Comparison of ENCODE assay signal across 7 mouse cellular contexts in the genomic region with DNA sequence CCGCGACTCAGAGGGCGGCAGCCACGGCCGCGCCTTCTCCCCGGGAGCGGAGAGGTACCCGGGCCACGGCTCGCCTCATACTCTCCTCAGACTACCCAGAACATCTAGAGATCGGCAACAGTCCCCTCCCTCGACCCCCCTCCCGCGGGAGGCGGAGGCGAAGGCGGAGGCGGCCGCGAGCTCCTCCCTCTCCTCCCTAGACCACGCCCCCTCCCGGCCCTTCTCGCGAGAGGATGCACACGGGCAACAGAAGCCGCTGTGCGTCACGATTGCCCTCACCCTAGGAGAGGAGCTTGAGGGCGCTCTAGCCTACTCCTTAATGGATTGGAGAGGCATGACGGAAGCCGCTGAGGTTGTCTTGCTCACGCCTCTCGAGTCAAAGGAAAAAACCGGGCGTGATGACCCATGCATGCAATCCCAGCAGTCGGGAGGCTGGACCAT. TPM values are rescaled to one million over a fixed set of nuclear protein-coding genes. Genes with fewer than 3 reads are reported as not detected.
DNase-seq lines count a peak whose midpoint lies in the region; ATAC-seq lines count a peak whose summit lies in the region.

A gene (minus strand): TSS at position 116 of the 441 bp plus-strand sequence.
A gene (plus strand): TSS at position 278 of the 441 bp plus-strand sequence.

- peak within 1 kb of the TSS; percentile 69 for H3K9ac ChIP-seq in embryonic facial prominence, embryonic 11.5 days (replicated peaks; ENCODE audit: low read length)
- H3K9ac ChIP-seq in midbrain, embryonic 13.5 days (replicated peaks): peak within 1 kb of the TSS; percentile 86

- H3K36me3 ChIP-seq in embryonic facial prominence, embryonic 11.5 days (replicated peaks; ENCODE audit: control insufficient read depth, insufficient read depth, low read depth, low read length): no peaks in the 10 kb centered on the region
- no peaks in the 10 kb centered on the region for H3K36me3 ChIP-seq in limb, embryonic 10.5 days
- no peaks in the 10 kb centered on the region for H3K36me3 ChIP-seq in midbrain, embryonic 13.5 days

- 1% methylated on average over 21 of the region's 37 CpGs for WGBS in embryonic facial prominence, embryonic 11.5 days
- under 1% methylated on average over 37 of the region's 37 CpGs for WGBS in limb, embryonic 10.5 days
- 0% methylated on average over 37 of the region's 37 CpGs for WGBS in midbrain, embryonic 13.5 days

- peak; percentile 94 for ATAC-seq in embryonic facial prominence, embryonic 11.5 days (replicated peaks; ENCODE audit: insufficient number of reproducible peaks, low FRiP score, low TSS enrichment, low read depth)
- peak; percentile 76 for ATAC-seq in granulocyte monocyte progenitor cell, adult 5-6 weeks (replicated peaks; ENCODE audit: poor library complexity, severe bottlenecking)
- ATAC-seq in midbrain, embryonic 13.5 days: peak; percentile 95

- peak within 1 kb of the TSS; percentile 78 for H3K27ac ChIP-seq in embryonic facial prominence, embryonic 11.5 days (replicated peaks; ENCODE audit: low read depth, low read length)
- H3K27ac ChIP-seq in limb, embryonic 10.5 days: peak within 1 kb of the TSS; percentile 90
- peak within 1 kb of the TSS; percentile 95 for H3K27ac ChIP-seq in midbrain, embryonic 13.5 days

- peak within 1 kb of the TSS; percentile 83 for H3K4me2 ChIP-seq in embryonic facial prominence, embryonic 11.5 days (ENCODE audit: low read depth, low read length)
- H3K4me2 ChIP-seq in midbrain, embryonic 13.5 days (replicated peaks): peak within 1 kb of the TSS; percentile 78

- H3K4me1 ChIP-seq in embryonic facial prominence, embryonic 11.5 days (ENCODE audit: control insufficient read depth, insufficient read depth, low read length): no peaks in the 10 kb centered on the region
- H3K4me1 ChIP-seq in limb, embryonic 10.5 days: peaks cover 16% of the 10 kb centered on the region
- peaks cover 19% of the 10 kb centered on the region for H3K4me1 ChIP-seq in midbrain, embryonic 13.5 days (replicated peaks)

- H3K4me3 ChIP-seq in embryonic facial prominence, embryonic 11.5 days (ENCODE audit: low read depth, low read length): peak within 1 kb of the TSS; percentile 90
- peak within 1 kb of the TSS; percentile 98 for H3K4me3 ChIP-seq in limb, embryonic 10.5 days
- H3K4me3 ChIP-seq in midbrain, embryonic 13.5 days (replicated peaks): peak within 1 kb of the TSS; percentile 97

- no peaks in the 10 kb centered on the region for H3K27me3 ChIP-seq in embryonic facial prominence, embryonic 11.5 days (ENCODE audit: control insufficient read depth, insufficient read depth, low read length)
- H3K27me3 ChIP-seq in limb, embryonic 10.5 days (ENCODE audit: low read depth, poor library complexity, severe bottlenecking): no peaks in the 10 kb centered on the region
- no peaks in the 10 kb centered on the region for H3K27me3 ChIP-seq in midbrain, embryonic 13.5 days

- peak; percentile 100 for DNase-seq in adrenal gland, postnatal 14 days
- DNase-seq in embryonic facial prominence, embryonic 11.5 days (ENCODE audit: low spot score): peak; percentile 98
- peak; percentile 98 for DNase-seq in kidney, adult 11 months
- DNase-seq in limb, embryonic 10.5 days (ENCODE audit: low spot score): peak; percentile 100
- DNase-seq in spleen, adult 12 weeks (ENCODE audit: low spot score): peak; percentile 100

- no peaks in the 10 kb centered on the region for H3K9me3 ChIP-seq in embryonic facial prominence, embryonic 11.5 days (replicated peaks; ENCODE audit: control insufficient read depth, low read length)
- no peaks in the 10 kb centered on the region for H3K9me3 ChIP-seq in limb, embryonic 10.5 days (replicated peaks)
- no peaks in the 10 kb centered on the region for H3K9me3 ChIP-seq in midbrain, embryonic 13.5 days

RNA-seq across cellular contexts. Expression of the first gene that starts in this region (rescaled TPM):
- 44.5 and 46.5 TPM in 2 replicates for total RNA-seq in adrenal gland, postnatal 14 days (2021)
- polyA plus RNA-seq in embryonic facial prominence, embryonic 11.5 days (2014; fragmentation: Nextera tagmentation; extraction: Ambion mirVana): 9.4 and 12.2 TPM in 2 replicates
- 5.9 and 6.6 TPM in 2 replicates for total RNA-seq in granulocyte monocyte progenitor cell, adult 5-6 weeks (2014; fragmentation: Nextera tagmentation)
- 7.8 and 8.7 TPM in 2 replicates for total RNA-seq in granulocyte monocyte progenitor cell, adult 5-6 weeks (2017)
- 5.1 and 6.6 TPM in 2 replicates for polyA plus RNA-seq in limb, embryonic 10.5 days (2016; fragmentation: Nextera tagmentation; extraction: Ambion mirVana)
- 11.6 and 13.6 TPM in 2 replicates for polyA plus RNA-seq in midbrain, embryonic 13.5 days (2015; fragmentation: Nextera tagmentation; extraction: Ambion mirVana)

RNA-seq across cellular contexts. Expression of the second gene that starts in this region (rescaled TPM):
- 311 and 341 TPM in 2 replicates for total RNA-seq in adrenal gland, postnatal 14 days (2021)
- polyA plus RNA-seq in embryonic facial prominence, embryonic 11.5 days (2014; fragmentation: Nextera tagmentation; extraction: Ambion mirVana): 112 and 121 TPM in 2 replicates
- total RNA-seq in granulocyte monocyte progenitor cell, adult 5-6 weeks (2014; fragmentation: Nextera tagmentation): 106 and 109 TPM in 2 replicates
- total RNA-seq in granulocyte monocyte progenitor cell, adult 5-6 weeks (2017): 107 and 114 TPM in 2 replicates
- 69.6 and 80.3 TPM in 2 replicates for polyA plus RNA-seq in limb, embryonic 10.5 days (2016; fragmentation: Nextera tagmentation; extraction: Ambion mirVana)
- 162 and 170 TPM in 2 replicates for polyA plus RNA-seq in midbrain, embryonic 13.5 days (2015; fragmentation: Nextera tagmentation; extraction: Ambion mirVana)

Comparison
In these comparisons a context has a peak if more than half of its experiments do, and no peak if none do; other contexts are left out.
1. Peak in every context shown above with its lines: DNase-seq, ATAC-seq, H3K4me3 ChIP-seq and H3K27ac ChIP-seq.